Mouse (Mus musculus) bone marrow, adult 2 months (tissue): ENCODE results near the gene Dus2.

Experiments
- CTCF ChIP-seq: fragments of 200-500 bp; IDR thresholded peaks from 2 replicates; pipeline ENCODE4 v1.5.1; 2011; ENCODE audit warnings: low read length, control low read depth; ENCODE audit not compliant: control insufficient read depth, insufficient read depth
- POLR2A ChIP-seq: fragments of 200-500 bp; IDR thresholded peaks from 2 replicates; pipeline ENCODE4 v1.6.1; 2011; ENCODE audit warnings: low read depth, mild to moderate bottlenecking, control low read depth, low read length, borderline replicate concordance; ENCODE audit not compliant: control insufficient read depth

GRCm38 (mm10) chr8:106039605-106040004, 48.5 kb downstream of the Dus2 start:
- TF ChIP-seq CTCF (no peak), POLR2A (no peak)
